Mouse (Mus musculus): ENCODE results near the gene Kiz.

DNA sequence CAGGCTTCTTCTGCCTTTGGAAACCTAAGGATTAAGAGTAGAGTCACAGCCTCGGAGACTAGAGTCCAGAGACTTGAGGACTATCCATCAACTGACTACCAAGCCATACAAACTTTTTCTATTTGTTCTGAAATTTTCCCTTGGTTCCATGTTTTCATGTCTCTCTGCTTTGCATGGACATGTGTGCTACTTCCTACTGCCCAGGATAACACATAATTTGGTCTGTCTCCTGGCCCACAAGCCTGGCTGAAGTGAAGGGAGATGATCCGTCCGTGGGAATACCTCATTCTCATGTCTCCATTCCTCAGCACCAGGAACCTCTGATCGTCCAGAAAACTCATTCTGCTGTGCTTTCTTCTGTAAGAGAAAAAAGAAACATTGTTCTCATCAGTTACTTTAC lies 27.7 kb upstream of the Kiz start:
- TF ChIP-seq ZNF384 (IDR thresholded peaks at IDR 0.05; ENCODE audit: low read depth, low read length): no peak
- no peak for TF ChIP-seq HCFC1 (IDR thresholded peaks at IDR 0.05; ENCODE audit: borderline replicate concordance, insufficient read depth, low read length)
- no peak for TF ChIP-seq CHD2 (IDR thresholded peaks at IDR 0.05; ENCODE audit: low read depth, low read length)
- no peak for TF ChIP-seq ZC3H11A (IDR thresholded peaks at IDR 0.05; ENCODE audit: borderline replicate concordance, low read depth, low read length)

Data from ES-E14 (cell line).